Comparison of ENCODE assay signal across 8 mouse cellular contexts in the genomic region with DNA sequence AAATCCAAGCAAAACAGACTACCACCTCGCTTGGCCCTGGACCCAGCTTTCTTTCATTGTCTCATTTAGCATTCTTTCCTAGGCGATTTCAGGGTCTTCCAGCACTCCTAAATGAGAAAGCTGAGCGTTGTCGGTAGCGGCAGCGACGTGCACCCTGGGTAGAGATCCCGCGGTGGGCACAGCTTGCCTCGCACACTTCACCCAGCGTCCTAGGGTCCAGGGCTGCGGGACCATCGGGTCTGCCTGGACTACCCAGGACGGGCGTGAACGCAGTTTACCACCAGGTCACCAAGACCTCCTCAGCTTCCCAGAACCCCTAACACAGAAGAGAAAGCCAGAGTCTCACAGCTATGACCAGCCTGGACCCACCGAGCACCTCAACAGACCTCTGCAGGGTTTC. TPM values are rescaled to one million over a fixed set of nuclear protein-coding genes. Genes with fewer than 3 reads are reported as not detected.
DNase-seq lines count a peak whose midpoint lies in the region; ATAC-seq lines count a peak whose summit lies in the region.

No protein-coding gene starts in this region.

- H3K27ac ChIP-seq in heart, embryonic 11.5 days (ENCODE audit: low read depth, low read length): no peak overlapping the region
- peak overlapping the region; percentile 82 for H3K27ac ChIP-seq in hindbrain, embryonic 10.5 days
- H3K27ac ChIP-seq in midbrain, embryonic 12.5 days (replicated peaks): peak overlapping the region; percentile 27

- intact Hi-C loops in heart, postnatal 25 days (cut with DNase I): loop anchor here (1.0 to 10.0 kb wide), 7 partner anchors 64 to 1404 kb away; partner anchors contain the start of genes Hoxd13 and Pdk1

- H3K36me3 ChIP-seq in heart, embryonic 11.5 days (ENCODE audit: control insufficient read depth, insufficient read depth, low read length): no peaks in the 10 kb centered on the region
- peaks cover 9% of the 10 kb centered on the region for H3K36me3 ChIP-seq in hindbrain, embryonic 10.5 days
- H3K36me3 ChIP-seq in midbrain, embryonic 12.5 days: no peaks in the 10 kb centered on the region

- peaks cover 59% of the 10 kb centered on the region for H3K27me3 ChIP-seq in heart, embryonic 11.5 days (ENCODE audit: control insufficient read depth, insufficient read depth, low read length)
- peaks cover 75% of the 10 kb centered on the region for H3K27me3 ChIP-seq in hindbrain, embryonic 10.5 days (ENCODE audit: insufficient read depth, poor library complexity, severe bottlenecking)
- peaks cover 61% of the 10 kb centered on the region for H3K27me3 ChIP-seq in midbrain, embryonic 12.5 days

- peak overlapping the region; percentile 31 for H3K4me3 ChIP-seq in heart, embryonic 11.5 days (ENCODE audit: low read depth, low read length)
- H3K4me3 ChIP-seq in hindbrain, embryonic 10.5 days: peak overlapping the region; percentile 52
- peak overlapping the region; percentile 20 for H3K4me3 ChIP-seq in midbrain, embryonic 12.5 days

- DNase-seq in heart, postnatal 25 days (ENCODE audit: low spot score): no peak
- DNase-seq in hindbrain, embryonic 10.5 days (ENCODE audit: low spot score): no peak
- no peak for DNase-seq in c-Kit-positive CD71-positive TER-119-positive erythroid progenitor cells, embryonic 14.5 days (ENCODE audit: low spot score)
- no peak for DNase-seq in spleen, adult 12 weeks (ENCODE audit: low spot score)
- DNase-seq in urinary bladder, postnatal 25 days (ENCODE audit: low spot score): no peak

- 1% methylated on average over 17 of the region's 17 CpGs for whole genome bisulfite sequencing in heart, embryonic 11.5 days (ENCODE audit: insufficient replicate concordance)
- WGBS in hindbrain, embryonic 10.5 days: under 1% methylated on average over 17 of the region's 17 CpGs
- under 1% methylated on average over 17 of the region's 17 CpGs for WGBS in midbrain, embryonic 12.5 days

- H3K9ac ChIP-seq in heart, embryonic 11.5 days (ENCODE audit: low read depth, low read length): 0 out of 2 replicates have a peak overlapping the region, but pooled peaks have one; percentile 28
- no peak overlapping the region; the same call in 1 of the 2 replicates for H3K9ac ChIP-seq in midbrain, embryonic 12.5 days (replicated peaks)

- H3K9me3 ChIP-seq in heart, embryonic 11.5 days (replicated peaks; ENCODE audit: control insufficient read depth, low read length): no peaks in the 10 kb centered on the region
- no peaks in the 10 kb centered on the region for H3K9me3 ChIP-seq in hindbrain, embryonic 10.5 days
- H3K9me3 ChIP-seq in midbrain, embryonic 12.5 days: no peaks in the 10 kb centered on the region

- peaks cover 31% of the 10 kb centered on the region for H3K4me1 ChIP-seq in heart, embryonic 11.5 days (ENCODE audit: control insufficient read depth, insufficient read depth, low read length)
- H3K4me1 ChIP-seq in hindbrain, embryonic 10.5 days (replicated peaks): peaks cover 56% of the 10 kb centered on the region
- H3K4me1 ChIP-seq in midbrain, embryonic 12.5 days: peaks cover 36% of the 10 kb centered on the region

- peak overlapping the region; percentile 61 for H3K4me2 ChIP-seq in heart, embryonic 11.5 days
- H3K4me2 ChIP-seq in midbrain, embryonic 12.5 days (replicated peaks): peak overlapping the region; percentile 33

- no peak; the same call in 1 of the 2 replicates for ATAC-seq in heart, embryonic 11.5 days (replicated peaks; ENCODE audit: insufficient number of reproducible peaks, low FRiP score, low TSS enrichment)
- 0 out of 2 replicates have a peak, but pooled peaks have one; percentile 1 for ATAC-seq in common myeloid progenitor, adult 5-6 weeks (replicated peaks; ENCODE audit: low read depth, poor library complexity, severe bottlenecking)
- peak; percentile 17 for ATAC-seq in midbrain, embryonic 12.5 days (ENCODE audit: low FRiP score, low read depth)

RNA-seq across cellular contexts. Expression of gene Sp9, which starts 7.1 kb away (rescaled TPM):
- polyA plus RNA-seq in heart, embryonic 11.5 days (2014; fragmentation: Nextera tagmentation; extraction: Ambion mirVana): 0.04 TPM in 1 of 2 replicates, not detected in the other
- total RNA-seq in heart, postnatal 25 days (2021): not detected
- 0.37 TPM in 1 of 2 replicates, not detected in the other for total RNA-seq in common myeloid progenitor, adult 5-6 weeks (2017)
- 1.9 and 2.3 TPM in 2 replicates for polyA plus RNA-seq in hindbrain, embryonic 10.5 days (2016; fragmentation: Nextera tagmentation; extraction: Ambion mirVana)
- polyA plus RNA-seq in midbrain, embryonic 12.5 days (2016; fragmentation: Nextera tagmentation; extraction: Ambion mirVana): 4.6 and 7.6 TPM in 2 replicates

RNA-seq across cellular contexts. Expression of gene Scrn3, which starts 33.5 kb away (rescaled TPM):
- polyA plus RNA-seq in heart, embryonic 11.5 days (2014; fragmentation: Nextera tagmentation; extraction: Ambion mirVana): 12.5 and 17.5 TPM in 2 replicates
- total RNA-seq in heart, postnatal 25 days (2021): 10 to 100 TPM; 19.0 to 21.7 TPM
- 22.2 and 25.1 TPM in 2 replicates for total RNA-seq in common myeloid progenitor, adult 5-6 weeks (2017)
- polyA plus RNA-seq in hindbrain, embryonic 10.5 days (2016; fragmentation: Nextera tagmentation; extraction: Ambion mirVana): 8.3 and 14.2 TPM in 2 replicates
- polyA plus RNA-seq in midbrain, embryonic 12.5 days (2016; fragmentation: Nextera tagmentation; extraction: Ambion mirVana): 9.7 and 11.3 TPM in 2 replicates

RNA-seq across cellular contexts. Expression of gene Cir1, which starts 33.6 kb away (rescaled TPM):
- 17.1 and 17.6 TPM in 2 replicates for polyA plus RNA-seq in heart, embryonic 11.5 days (2014; fragmentation: Nextera tagmentation; extraction: Ambion mirVana)
- 10 to 100 TPM; 13.4 to 14.7 TPM for total RNA-seq in heart, postnatal 25 days (2021)
- total RNA-seq in common myeloid progenitor, adult 5-6 weeks (2017): 24.6 and 30.6 TPM in 2 replicates
- 11.7 and 14.9 TPM in 2 replicates for polyA plus RNA-seq in hindbrain, embryonic 10.5 days (2016; fragmentation: Nextera tagmentation; extraction: Ambion mirVana)
- polyA plus RNA-seq in midbrain, embryonic 12.5 days (2016; fragmentation: Nextera tagmentation; extraction: Ambion mirVana): 24.7 and 28.3 TPM in 2 replicates
